Mouse (Mus musculus): ENCODE results near the gene Clcnkb. TPM values are rescaled to one million over a fixed set of nuclear protein-coding genes. Genes with fewer than 3 reads are reported as not detected.

The Clcnkb gene
- polyA plus RNA-seq, 1 experiment, result 0.68 TPM

DNA sequence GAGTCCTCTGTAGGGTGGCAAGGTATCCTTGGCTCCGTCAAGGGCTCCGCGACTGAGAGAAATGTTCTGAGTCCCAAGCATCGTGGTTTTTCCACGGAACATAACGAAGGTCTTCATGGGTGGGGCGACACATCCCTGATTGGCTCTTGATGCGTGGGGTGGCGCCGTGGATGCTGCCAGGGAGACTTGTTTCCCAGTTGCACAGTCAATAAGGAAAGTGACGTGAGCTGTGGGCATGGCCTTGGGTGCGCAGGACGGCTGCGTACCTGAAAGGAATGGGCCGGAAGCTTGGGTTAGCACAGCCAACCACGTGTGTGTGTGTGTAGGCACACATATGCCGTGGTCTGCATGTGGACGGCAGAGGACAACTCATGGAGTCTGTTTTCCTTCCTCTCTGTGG lies 17.4 kb upstream of the Clcnkb start:
- no peaks in the 10 kb centered on the region for H3K36me3 ChIP-seq (ENCODE audit: control insufficient read depth, insufficient read depth, low read length)
- no peaks in the 10 kb centered on the region for H3K4me1 ChIP-seq (ENCODE audit: control insufficient read depth, insufficient read depth, low read length)
- peak overlapping the region; percentile 8 for H3K4me3 ChIP-seq (ENCODE audit: control insufficient read depth, low read depth, low read length)
- TF ChIP-seq CTCF (IDR thresholded peaks at IDR 0.05; ENCODE audit: control insufficient read depth, insufficient read depth, insufficient replicate concordance, low read depth, low read length) (no peak), POLR2A (IDR thresholded peaks at IDR 0.05; ENCODE audit: control insufficient read depth, low read depth, low read length) (no peak)
- H3K27me3 ChIP-seq (ENCODE audit: control insufficient read depth, insufficient read depth, low read length), result no peaks in the 10 kb centered on the region
- H3K27ac ChIP-seq (ENCODE audit: control insufficient read depth, insufficient read depth, low read depth, low read length), result no peak overlapping the region

DNA sequence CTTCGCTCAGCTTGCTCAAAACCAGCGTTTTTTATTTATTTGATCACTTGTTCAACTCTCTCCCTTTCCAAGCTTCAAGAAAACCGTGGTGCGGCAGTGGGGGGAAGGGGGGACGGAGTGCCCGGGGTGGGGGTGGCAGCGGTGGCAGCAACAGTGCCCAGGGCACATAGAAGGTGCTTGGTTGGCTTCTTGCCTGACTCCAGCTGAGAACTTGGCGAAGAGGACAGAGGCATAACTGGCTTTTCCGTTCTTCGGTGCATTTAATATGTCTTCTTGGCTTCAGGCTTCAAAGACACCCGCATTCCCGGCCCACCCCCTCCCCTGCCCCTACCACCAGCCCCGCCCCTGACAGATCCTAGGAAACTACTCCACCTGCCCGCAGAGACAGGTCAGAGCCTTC lies 16.9 kb upstream of the Clcnkb start:
- H3K36me3 ChIP-seq (ENCODE audit: control insufficient read depth, insufficient read depth, low read length), result no peaks in the 10 kb centered on the region
- H3K4me1 ChIP-seq (ENCODE audit: control insufficient read depth, insufficient read depth, low read length), result no peaks in the 10 kb centered on the region
- TF ChIP-seq CTCF (IDR thresholded peaks at IDR 0.05; ENCODE audit: control insufficient read depth, insufficient read depth, insufficient replicate concordance, low read depth, low read length), result no peak
- TF ChIP-seq POLR2A (IDR thresholded peaks at IDR 0.05; ENCODE audit: control insufficient read depth, low read depth, low read length), result no peak
- no peak overlapping the region for H3K4me3 ChIP-seq (ENCODE audit: control insufficient read depth, low read depth, low read length)
- H3K27me3 ChIP-seq (ENCODE audit: control insufficient read depth, insufficient read depth, low read length), result no peaks in the 10 kb centered on the region
- no peak overlapping the region for H3K27ac ChIP-seq (ENCODE audit: control insufficient read depth, insufficient read depth, low read depth, low read length)

DNA sequence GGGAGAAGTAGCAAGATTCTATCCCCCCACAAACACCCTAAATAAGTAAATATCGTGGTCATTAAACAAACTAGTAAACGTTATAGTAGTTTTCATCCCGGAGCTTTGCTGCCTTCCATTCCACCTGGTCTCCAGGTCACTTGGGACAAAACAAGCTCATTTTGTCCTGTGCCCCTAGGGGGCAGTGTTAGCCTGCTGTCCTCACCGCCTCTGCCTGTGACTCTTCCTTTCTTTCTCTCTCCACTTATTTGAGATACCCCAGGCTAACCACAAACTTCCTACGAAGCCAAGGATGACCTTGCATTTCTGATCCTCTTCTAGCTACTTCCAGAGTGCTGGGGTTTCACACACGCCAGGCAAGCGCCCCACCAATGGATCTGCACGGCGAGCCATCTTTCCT lies 15.2 kb upstream of the Clcnkb start:
- H3K36me3 ChIP-seq (ENCODE audit: control insufficient read depth, insufficient read depth, low read length), result no peaks in the 10 kb centered on the region
- H3K4me1 ChIP-seq (ENCODE audit: control insufficient read depth, insufficient read depth, low read length), result peaks cover under 1% of the 10 kb centered on the region
- no peak overlapping the region for H3K27ac ChIP-seq (ENCODE audit: control insufficient read depth, insufficient read depth, low read depth, low read length)
- TF ChIP-seq POLR2A (IDR thresholded peaks at IDR 0.05; ENCODE audit: control insufficient read depth, low read depth, low read length), result no peak
- TF ChIP-seq CTCF (IDR thresholded peaks at IDR 0.05; ENCODE audit: control insufficient read depth, insufficient read depth, insufficient replicate concordance, low read depth, low read length), result peak; percentile 70; the same call in 1 of the 2 replicates
- H3K4me3 ChIP-seq (ENCODE audit: control insufficient read depth, low read depth, low read length), result no peak overlapping the region
- H3K27me3 ChIP-seq (ENCODE audit: control insufficient read depth, insufficient read depth, low read length), result no peaks in the 10 kb centered on the region

DNA sequence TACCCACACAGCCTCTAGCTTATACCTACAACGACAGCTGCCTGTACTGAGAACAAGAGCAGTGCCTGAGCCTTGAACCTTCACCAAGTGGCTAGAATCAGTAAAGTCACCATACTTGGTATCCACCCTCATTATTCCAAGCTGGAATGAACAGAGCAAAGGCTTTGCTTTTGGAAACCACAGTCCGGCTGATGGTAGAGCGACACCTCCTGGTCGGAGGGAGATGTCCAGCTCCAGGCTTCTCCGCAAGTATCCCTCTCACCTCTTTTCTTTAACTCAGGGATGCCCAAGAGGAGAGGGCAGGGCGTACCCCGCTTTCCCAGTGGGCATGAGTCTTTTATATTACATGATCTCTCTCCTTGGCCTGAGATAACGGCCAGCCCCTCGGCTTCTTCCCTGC lies 14.0 kb upstream of the Clcnkb start:
- Histone ChIP-seq H3K36me3 (ENCODE audit: control insufficient read depth, insufficient read depth, low read length) (no peaks in the 10 kb centered on the region), H3K27me3 (ENCODE audit: control insufficient read depth, insufficient read depth, low read length) (no peaks in the 10 kb centered on the region), H3K4me1 (ENCODE audit: control insufficient read depth, insufficient read depth, low read length) (peaks cover 10% of the 10 kb centered on the region), H3K27ac (ENCODE audit: control insufficient read depth, insufficient read depth, low read depth, low read length) (no peak overlapping the region), H3K4me3 (ENCODE audit: control insufficient read depth, low read depth, low read length) (no peak overlapping the region)
- TF ChIP-seq POLR2A (IDR thresholded peaks at IDR 0.05; ENCODE audit: control insufficient read depth, low read depth, low read length), result no peak
- no peak; the same call in 1 of the 2 replicates for TF ChIP-seq CTCF (IDR thresholded peaks at IDR 0.05; ENCODE audit: control insufficient read depth, insufficient read depth, insufficient replicate concordance, low read depth, low read length)

DNA sequence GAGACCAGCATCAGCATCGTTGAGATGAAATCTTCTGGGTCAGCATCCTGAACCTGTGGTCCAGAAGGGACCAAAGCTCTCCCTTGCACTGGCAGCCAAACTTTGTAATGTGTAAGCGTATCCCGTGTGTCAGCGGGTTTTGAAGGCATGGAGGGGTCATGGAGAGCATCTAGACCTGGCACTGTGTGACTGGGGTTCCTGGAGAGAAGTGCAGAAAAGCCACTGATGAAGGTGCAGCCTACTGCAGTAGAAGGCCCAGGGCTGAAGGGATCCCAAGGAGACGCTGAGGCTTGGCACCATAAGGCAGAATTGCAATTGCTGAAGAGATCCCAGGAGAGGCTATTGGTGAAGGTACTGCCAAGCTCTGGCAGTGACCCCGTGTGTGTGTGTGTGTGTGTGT lies 13.6 kb upstream of the Clcnkb start:
- no peaks in the 10 kb centered on the region for H3K27me3 ChIP-seq (ENCODE audit: control insufficient read depth, insufficient read depth, low read length)
- H3K4me3 ChIP-seq (ENCODE audit: control insufficient read depth, low read depth, low read length), result no peak overlapping the region
- peaks cover 10% of the 10 kb centered on the region for H3K4me1 ChIP-seq (ENCODE audit: control insufficient read depth, insufficient read depth, low read length)
- H3K36me3 ChIP-seq (ENCODE audit: control insufficient read depth, insufficient read depth, low read length), result no peaks in the 10 kb centered on the region
- H3K27ac ChIP-seq (ENCODE audit: control insufficient read depth, insufficient read depth, low read depth, low read length), result no peak overlapping the region
- TF ChIP-seq CTCF (IDR thresholded peaks at IDR 0.05; ENCODE audit: control insufficient read depth, insufficient read depth, insufficient replicate concordance, low read depth, low read length) (no peak), POLR2A (IDR thresholded peaks at IDR 0.05; ENCODE audit: control insufficient read depth, low read depth, low read length) (no peak)

DNA sequence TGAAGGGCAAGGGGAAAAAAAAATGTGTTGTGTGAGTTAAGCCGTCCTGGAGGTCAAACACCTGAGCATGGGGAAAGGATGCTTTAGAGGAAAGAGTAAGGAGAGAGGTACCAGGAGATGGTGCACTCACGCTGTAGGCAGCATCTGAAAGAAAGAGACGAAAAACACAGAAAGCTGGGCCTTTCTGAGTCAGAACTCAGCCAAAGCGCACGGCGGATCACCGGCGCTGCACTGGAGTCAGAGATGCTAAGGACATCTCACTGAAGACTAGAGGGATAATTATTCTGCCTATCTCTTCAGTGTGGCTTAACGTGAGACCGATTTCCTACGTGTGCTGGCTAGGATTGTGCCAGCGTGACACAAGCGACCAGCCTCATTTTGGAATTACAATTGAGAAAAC lies 12.1 kb upstream of the Clcnkb start:
- peaks cover 10% of the 10 kb centered on the region for H3K4me1 ChIP-seq (ENCODE audit: control insufficient read depth, insufficient read depth, low read length)
- no peak overlapping the region for H3K4me3 ChIP-seq (ENCODE audit: control insufficient read depth, low read depth, low read length)
- H3K27ac ChIP-seq (ENCODE audit: control insufficient read depth, insufficient read depth, low read depth, low read length), result no peak overlapping the region
- no peaks in the 10 kb centered on the region for H3K27me3 ChIP-seq (ENCODE audit: control insufficient read depth, insufficient read depth, low read length)
- TF ChIP-seq POLR2A (IDR thresholded peaks at IDR 0.05; ENCODE audit: control insufficient read depth, low read depth, low read length) (no peak), CTCF (IDR thresholded peaks at IDR 0.05; ENCODE audit: control insufficient read depth, insufficient read depth, insufficient replicate concordance, low read depth, low read length) (no peak)
- H3K36me3 ChIP-seq (ENCODE audit: control insufficient read depth, insufficient read depth, low read length), result no peaks in the 10 kb centered on the region

DNA sequence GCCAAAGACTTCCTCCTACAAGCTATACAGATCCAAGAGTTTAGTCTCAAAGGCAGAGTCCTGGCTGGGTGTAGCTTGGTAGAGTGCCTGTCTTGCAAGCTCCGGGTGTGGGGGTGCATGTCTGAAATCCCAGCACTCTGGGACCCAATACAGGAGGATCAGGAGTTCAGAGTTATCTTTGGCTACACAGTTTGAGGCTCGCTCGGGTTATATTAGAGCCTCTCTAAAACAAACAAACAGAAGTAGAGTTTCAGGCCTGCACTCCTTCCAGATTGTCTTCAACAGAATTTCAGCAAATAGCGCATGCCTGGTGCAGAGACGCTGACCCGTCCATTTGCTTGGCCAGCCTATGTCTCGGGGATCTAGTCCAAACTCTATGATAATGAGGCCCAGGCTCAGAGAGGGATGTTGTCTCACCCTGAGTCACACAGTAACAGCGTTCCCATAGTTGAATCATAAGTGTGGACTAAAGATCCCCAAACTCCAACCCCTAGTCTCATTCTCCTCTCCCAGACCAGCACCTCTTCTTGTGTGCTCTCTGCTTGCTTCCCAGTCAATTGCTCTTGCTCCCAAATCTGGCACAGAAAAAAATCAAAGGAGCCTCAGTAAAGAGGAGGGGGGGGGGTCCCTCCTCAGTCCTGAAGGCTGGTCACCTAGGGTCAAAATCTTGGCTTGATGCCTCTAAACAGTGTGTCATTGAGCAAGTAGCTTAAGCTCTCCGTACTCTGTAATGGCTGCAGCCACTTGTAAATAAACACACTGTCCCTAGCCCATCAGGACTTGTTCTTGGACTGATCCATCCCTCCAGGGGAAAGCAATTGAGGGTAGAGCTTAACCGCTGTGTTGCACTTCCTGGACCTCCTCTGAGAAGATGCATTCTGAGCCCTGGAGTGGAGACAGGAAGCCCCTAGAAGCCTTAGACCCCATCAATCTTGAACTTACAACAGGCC lies 11.3 kb upstream of the Clcnkb start:
- Histone ChIP-seq H3K27me3 (ENCODE audit: control insufficient read depth, insufficient read depth, low read length) (no peaks in the 10 kb centered on the region), H3K36me3 (ENCODE audit: control insufficient read depth, insufficient read depth, low read length) (no peaks in the 10 kb centered on the region), H3K4me3 (ENCODE audit: control insufficient read depth, low read depth, low read length) (no peak overlapping the region), H3K27ac (ENCODE audit: control insufficient read depth, insufficient read depth, low read depth, low read length) (peak overlapping the region; percentile 61), H3K4me1 (ENCODE audit: control insufficient read depth, insufficient read depth, low read length) (peaks cover 15% of the 10 kb centered on the region)
- TF ChIP-seq POLR2A (IDR thresholded peaks at IDR 0.05; ENCODE audit: control insufficient read depth, low read depth, low read length) (no peak), CTCF (IDR thresholded peaks at IDR 0.05; ENCODE audit: control insufficient read depth, insufficient read depth, insufficient replicate concordance, low read depth, low read length) (no peak)
